Mouse (Mus musculus): ENCODE results near the gene Rpa2. TPM values are rescaled to one million over a fixed set of nuclear protein-coding genes. Genes with fewer than 3 reads are reported as not detected.
"Not testable (repeated sequence)": the region's sequence is repeated elsewhere in the genome, so short reads cannot be mapped to it uniquely, and the experiment has no call there.

Gene Rpa2
- polyA plus RNA-seq, 1 experiment: 15.4 TPM

- H3K4me1 ChIP-seq: peaks cover 28% of the 10 kb centered on the region
- H3K4me3 ChIP-seq (replicated peaks): no peak overlapping the region
- TF ChIP-seq GATA1 (IDR thresholded peaks at IDR 0.05; ENCODE audit: borderline replicate concordance, low read length) (no peak), FLI1 (IDR thresholded peaks at IDR 0.05; ENCODE audit: low read length) (no peak)
- H3K36me3 ChIP-seq (replicated peaks; ENCODE audit: low read length): no peaks in the 10 kb centered on the region
- H3K9me3 ChIP-seq: no peaks in the 10 kb centered on the region
- H3K27me3 ChIP-seq (replicated peaks): peaks cover 29% of the 10 kb centered on the region
Observed at GRCm38 (mm10) chr4:132760296-132760695, 7.8 kb upstream of the Rpa2 start.

- Histone ChIP-seq H3K9me3 (no peaks in the 10 kb centered on the region), H3K36me3 (replicated peaks; ENCODE audit: low read length) (no peaks in the 10 kb centered on the region), H3K4me1 (peaks cover 18% of the 10 kb centered on the region), H3K4me3 (replicated peaks) (no peak overlapping the region), H3K27me3 (replicated peaks) (peaks cover 11% of the 10 kb centered on the region)
- TF ChIP-seq FLI1 (IDR thresholded peaks at IDR 0.05; ENCODE audit: low read length): no peak
- no peak for TF ChIP-seq GATA1 (IDR thresholded peaks at IDR 0.05; ENCODE audit: borderline replicate concordance, low read length)
Observed at GRCm38 (mm10) chr4:132762602-132763001, 5.5 kb upstream of the Rpa2 start.

- H3K27me3 ChIP-seq (replicated peaks); H3K4me3 ChIP-seq (replicated peaks); H3K9me3 ChIP-seq; H3K36me3 ChIP-seq (replicated peaks; ENCODE audit: low read length): not testable (repeated sequence)
- peaks cover 16% of the 10 kb centered on the region for H3K4me1 ChIP-seq
Observed at GRCm38 (mm10) chr4:132763125-132763524, 5.0 kb upstream of the Rpa2 start.

GRCm38 (mm10) chr4:132771776-132772175, 3.6 kb downstream of the Rpa2 start:
- H3K9me3 ChIP-seq: no peaks in the 10 kb centered on the region
- H3K4me1 ChIP-seq: peaks cover 20% of the 10 kb centered on the region
- no peak overlapping the region for H3K4me3 ChIP-seq (replicated peaks)
- TF ChIP-seq FLI1 (IDR thresholded peaks at IDR 0.05; ENCODE audit: low read length) (no peak), GATA1 (IDR thresholded peaks at IDR 0.05; ENCODE audit: borderline replicate concordance, low read length) (no peak)
- no peaks in the 10 kb centered on the region for H3K27me3 ChIP-seq (replicated peaks)
- peaks cover 66% of the 10 kb centered on the region for H3K36me3 ChIP-seq (replicated peaks; ENCODE audit: low read length)

GRCm38 (mm10) chr4:132774905-132775304, 6.8 kb downstream of the Rpa2 start:
- Histone ChIP-seq H3K4me1 (0 out of 2 replicates have a peak, but pooled peaks cover 3% of the 10 kb centered on the region), H3K27me3 (replicated peaks) (no peaks in the 10 kb centered on the region), H3K36me3 (replicated peaks; ENCODE audit: low read length) (peaks cover 95% of the 10 kb centered on the region), H3K9me3 (no peaks in the 10 kb centered on the region), H3K4me3 (replicated peaks) (no peak overlapping the region)
- TF ChIP-seq FLI1 (IDR thresholded peaks at IDR 0.05; ENCODE audit: low read length) (no peak), GATA1 (IDR thresholded peaks at IDR 0.05; ENCODE audit: borderline replicate concordance, low read length) (no peak)

GRCm38 (mm10) chr4:132776764-132777163, 8.6 kb downstream of the Rpa2 start:
- TF ChIP-seq FLI1 (IDR thresholded peaks at IDR 0.05; ENCODE audit: low read length): no peak
- no peak for TF ChIP-seq GATA1 (IDR thresholded peaks at IDR 0.05; ENCODE audit: borderline replicate concordance, low read length)
- Histone ChIP-seq H3K27me3 (replicated peaks) (no peaks in the 10 kb centered on the region), H3K36me3 (replicated peaks; ENCODE audit: low read length) (peaks cover 85% of the 10 kb centered on the region), H3K9me3 (no peaks in the 10 kb centered on the region), H3K4me3 (replicated peaks) (no peak overlapping the region), H3K4me1 (no peaks in the 10 kb centered on the region)

- Histone ChIP-seq H3K36me3 (replicated peaks; ENCODE audit: low read length) (peaks cover 70% of the 10 kb centered on the region), H3K4me3 (replicated peaks) (no peak overlapping the region), H3K4me1 (peaks cover 15% of the 10 kb centered on the region), H3K27me3 (replicated peaks) (no peaks in the 10 kb centered on the region), H3K9me3 (no peaks in the 10 kb centered on the region)
- no peak for TF ChIP-seq FLI1 (IDR thresholded peaks at IDR 0.05; ENCODE audit: low read length)
- no peak for TF ChIP-seq GATA1 (IDR thresholded peaks at IDR 0.05; ENCODE audit: borderline replicate concordance, low read length)
Observed at GRCm38 (mm10) chr4:132778562-132779201, 10.6 kb downstream of the Rpa2 start.

- TF ChIP-seq GATA1 (IDR thresholded peaks at IDR 0.05; ENCODE audit: borderline replicate concordance, low read length) (no peak), FLI1 (IDR thresholded peaks at IDR 0.05; ENCODE audit: low read length) (no peak)
- H3K27me3 ChIP-seq (replicated peaks): no peaks in the 10 kb centered on the region
- H3K9me3 ChIP-seq: no peaks in the 10 kb centered on the region
- peaks cover 61% of the 10 kb centered on the region for H3K36me3 ChIP-seq (replicated peaks; ENCODE audit: low read length)
- no peak overlapping the region for H3K4me3 ChIP-seq (replicated peaks)
- H3K4me1 ChIP-seq: peaks cover 25% of the 10 kb centered on the region
Observed at GRCm38 (mm10) chr4:132780288-132780687, 12.2 kb downstream of the Rpa2 start.

GRCm38 (mm10) chr4:132783732-132784131, 15.6 kb downstream of the Rpa2 start:
- no peak for TF ChIP-seq GATA1 (IDR thresholded peaks at IDR 0.05; ENCODE audit: borderline replicate concordance, low read length)
- no peak for TF ChIP-seq FLI1 (IDR thresholded peaks at IDR 0.05; ENCODE audit: low read length)
- Histone ChIP-seq H3K4me1 (peaks cover 35% of the 10 kb centered on the region), H3K36me3 (replicated peaks; ENCODE audit: low read length) (peaks cover 33% of the 10 kb centered on the region), H3K4me3 (replicated peaks) (no peak overlapping the region), H3K27me3 (replicated peaks) (peaks cover 3% of the 10 kb centered on the region), H3K9me3 (no peaks in the 10 kb centered on the region)

GRCm38 (mm10) chr4:132785228-132785627, 17.1 kb downstream of the Rpa2 start:
- peaks cover 7% of the 10 kb centered on the region for H3K27me3 ChIP-seq (replicated peaks)
- peaks cover 26% of the 10 kb centered on the region for H3K36me3 ChIP-seq (replicated peaks; ENCODE audit: low read length)
- no peaks in the 10 kb centered on the region for H3K9me3 ChIP-seq
- peaks cover 43% of the 10 kb centered on the region for H3K4me1 ChIP-seq
- H3K4me3 ChIP-seq (replicated peaks): no peak overlapping the region
- no peak for TF ChIP-seq FLI1 (IDR thresholded peaks at IDR 0.05; ENCODE audit: low read length)
- no peak for TF ChIP-seq GATA1 (IDR thresholded peaks at IDR 0.05; ENCODE audit: borderline replicate concordance, low read length)

GRCm38 (mm10) chr4:132789731-132790130, 21.6 kb downstream of the Rpa2 start:
- TF ChIP-seq GATA1 (IDR thresholded peaks at IDR 0.05; ENCODE audit: borderline replicate concordance, low read length) (no peak), FLI1 (IDR thresholded peaks at IDR 0.05; ENCODE audit: low read length) (no peak)
- peaks cover 28% of the 10 kb centered on the region for H3K27me3 ChIP-seq (replicated peaks)
- no peak overlapping the region for H3K4me3 ChIP-seq (replicated peaks)
- peaks cover 36% of the 10 kb centered on the region for H3K4me1 ChIP-seq
- peaks cover 18% of the 10 kb centered on the region for H3K36me3 ChIP-seq (replicated peaks; ENCODE audit: low read length)
- H3K9me3 ChIP-seq: no peaks in the 10 kb centered on the region

- H3K27me3 ChIP-seq (replicated peaks): peaks cover 51% of the 10 kb centered on the region
- H3K9me3 ChIP-seq: not testable (repeated sequence)
- peak overlapping the region; percentile 84 for H3K4me3 ChIP-seq (replicated peaks)
- H3K36me3 ChIP-seq (replicated peaks; ENCODE audit: low read length): peaks cover 10% of the 10 kb centered on the region
- peaks cover 55% of the 10 kb centered on the region for H3K4me1 ChIP-seq
Observed at GRCm38 (mm10) chr4:132793322-132794004, 25.3 kb downstream of the Rpa2 start.

Data from megakaryocyte, embryonic 14.5 days (primary cell).